Mouse (Mus musculus) lung, adult 2 months (tissue): Measurements from ENCODE around the gene Fxn. TPM values are rescaled to one million over a fixed set of nuclear protein-coding genes. Genes with fewer than 3 reads are reported as not detected.
A peak's percentile ranks its signal among the peaks of the same experiment; 100 is the strongest.

Experiments used
- DNase-seq: peaks from one replicate; pipeline ENCODE4 v3.0.0; 2022
- H3K4me1 ChIP-seq: fragments of 200-500 bp; 2 replicates; pipeline ENCODE4 v1.6.1; 2011; ENCODE audit warnings: low read length; ENCODE audit not compliant: control insufficient read depth, insufficient read depth
- H3K4me3 ChIP-seq: fragments of 200-500 bp; replicated peaks from 2 replicates; pipeline ENCODE3; 2011; ENCODE audit warnings: low read depth, mild to moderate bottlenecking, control low read depth, low read length; ENCODE audit errors: extremely low read depth
- CTCF ChIP-seq: fragments of 200-500 bp; IDR thresholded peaks from 2 replicates; pipeline ENCODE4 v1.5.1; 2011; ENCODE audit warnings: mild to moderate bottlenecking, low read length, control low read depth; ENCODE audit not compliant: insufficient read depth
- POLR2A ChIP-seq: fragments of 200-500 bp; IDR thresholded peaks from 2 replicates; pipeline ENCODE4 v1.6.1; 2011; ENCODE audit warnings: low read depth, mild to moderate bottlenecking, control low read depth, low read length, borderline replicate concordance; ENCODE audit errors: extremely low read depth
- WGBS: fragments of 180-500 bp; shearing (Covaris S2); methylation state at CpG from one replicate; pipeline ENCODE4 v1.1.7; 2018; 5-methylcytosine and 5-hydroxymethylcytosine counted together
- polyA plus RNA-seq: library from polyadenylated mRNA; depleted of rRNA; stranded (reverse); fragments of >200 nt; gene quantifications from 2 replicates; pipeline ENCODE4 v1.2.3, GENCODE M21; 2012

The Fxn gene
- polyA plus RNA-seq, 1 experiment, result 7.0 TPM

- Histone ChIP-seq H3K4me1 (0 out of 2 replicates have a peak, but pooled peaks cover 2% of the 10 kb centered on the region), H3K4me3 (peak overlapping the region; percentile 30)
- TF ChIP-seq POLR2A (no peak), CTCF (peak; percentile 95)
- DNase-seq, result peak; percentile 83
- WGBS, result 39% methylated on average over 16 of the region's 16 CpGs
Observed at GRCm38 (mm10) chr19:24271746-24272426, 8.5 kb downstream of the Fxn start.

GRCm38 (mm10) chr19:24271326-24271725 lies 9.1 kb downstream of the Fxn start:
- H3K4me3 ChIP-seq, result no peak overlapping the region
- WGBS, result 41% methylated on average over 7 of the region's 7 CpGs

DNA sequence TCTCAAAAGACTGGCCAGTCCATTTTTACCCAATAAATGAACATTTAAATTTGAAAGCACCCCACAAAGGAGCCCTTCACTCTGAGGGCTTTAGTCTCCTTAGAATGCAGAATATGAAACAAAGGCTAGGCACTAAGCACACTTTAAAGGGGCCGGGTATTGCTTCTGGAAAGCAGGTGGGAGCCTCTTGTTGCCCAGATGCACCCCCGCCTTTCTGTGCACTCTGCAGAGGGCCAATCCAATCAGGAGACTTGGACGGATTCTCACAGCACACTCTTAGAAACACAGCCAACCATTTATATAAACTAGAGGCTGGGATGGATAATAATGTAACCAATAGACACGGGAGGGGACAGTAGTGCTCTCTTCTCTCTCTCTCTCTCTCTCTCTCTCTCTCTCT lies 11.9 kb downstream of the Fxn start:
- TF ChIP-seq POLR2A (no peak), CTCF (no peak)
- H3K4me3 ChIP-seq, result no peak overlapping the region
- 65% methylated on average over 4 of the region's 4 CpGs for WGBS
- H3K4me1 ChIP-seq, result 0 out of 2 replicates have a peak, but pooled peaks cover 2% of the 10 kb centered on the region
- no peak for DNase-seq

More at GRCm38 (mm10) chr19:24271326-24271725, 9.1 kb downstream of the Fxn start:
- 0 out of 2 replicates have a peak, but pooled peaks cover 2% of the 10 kb centered on the region for H3K4me1 ChIP-seq
- TF ChIP-seq POLR2A (no peak), CTCF (no peak)
- peak; percentile 24 for DNase-seq

- 81% methylated on average over 7 of the region's 7 CpGs for WGBS
- no peak for DNase-seq
- TF ChIP-seq POLR2A (no peak), CTCF (no peak)
- H3K4me1 ChIP-seq, result no peaks in the 10 kb centered on the region
- no peak overlapping the region for H3K4me3 ChIP-seq
Observed at GRCm38 (mm10) chr19:24266046-24266830, 14.2 kb downstream of the Fxn start.

DNA sequence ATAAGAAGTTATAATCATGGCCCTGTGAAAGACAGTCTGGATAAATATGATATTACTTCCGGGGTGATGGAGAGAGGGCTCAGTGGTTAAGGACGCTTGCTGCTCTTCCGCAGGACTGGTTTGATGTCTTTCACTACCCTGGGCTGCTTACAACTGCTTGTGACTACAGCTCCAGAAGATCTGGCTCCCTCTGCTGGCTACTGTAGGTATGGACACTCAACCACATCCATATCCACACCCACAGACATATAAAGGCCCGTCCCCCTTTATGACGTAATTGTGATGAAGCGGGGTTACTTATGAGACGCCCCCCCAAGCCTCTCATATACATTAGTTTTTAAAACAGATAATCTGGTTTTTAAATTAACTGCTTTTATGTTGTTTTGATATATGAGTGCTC lies 15.4 kb downstream of the Fxn start:
- 22% methylated on average over 7 of the region's 7 CpGs for WGBS
- peak; percentile 71 for TF ChIP-seq CTCF
- TF ChIP-seq POLR2A, result no peak
- Histone ChIP-seq H3K4me3 (no peak overlapping the region), H3K4me1 (no peaks in the 10 kb centered on the region)
- DNase-seq, result peak; percentile 82

- no peak for DNase-seq
- 95% methylated on average over 14 of the region's 14 CpGs for WGBS
- H3K4me3 ChIP-seq, result no peak overlapping the region
- peaks cover 16% of the 10 kb centered on the region for H3K4me1 ChIP-seq
- TF ChIP-seq POLR2A (no peak), CTCF (no peak)
Observed at GRCm38 (mm10) chr19:24262736-24263135, 17.7 kb downstream of the Fxn start.

- no peak overlapping the region for H3K4me3 ChIP-seq
- H3K4me1 ChIP-seq, result peaks cover 16% of the 10 kb centered on the region
- peak; percentile 35 for DNase-seq
- 37% methylated on average over 12 of the region's 12 CpGs for WGBS
- TF ChIP-seq POLR2A (no peak), CTCF (no peak)
Observed at GRCm38 (mm10) chr19:24259390-24260351, 20.7 kb downstream of the Fxn start.

GRCm38 (mm10) chr19:24258368-24258767 lies 22.0 kb downstream of the Fxn start:
- Histone ChIP-seq H3K4me1 (peaks cover 18% of the 10 kb centered on the region), H3K4me3 (no peak overlapping the region)
- peak; percentile 25 for DNase-seq
- TF ChIP-seq CTCF, result no peak
- no peak for TF ChIP-seq POLR2A
- WGBS, result 17% methylated on average over 5 of the region's 5 CpGs

DNA sequence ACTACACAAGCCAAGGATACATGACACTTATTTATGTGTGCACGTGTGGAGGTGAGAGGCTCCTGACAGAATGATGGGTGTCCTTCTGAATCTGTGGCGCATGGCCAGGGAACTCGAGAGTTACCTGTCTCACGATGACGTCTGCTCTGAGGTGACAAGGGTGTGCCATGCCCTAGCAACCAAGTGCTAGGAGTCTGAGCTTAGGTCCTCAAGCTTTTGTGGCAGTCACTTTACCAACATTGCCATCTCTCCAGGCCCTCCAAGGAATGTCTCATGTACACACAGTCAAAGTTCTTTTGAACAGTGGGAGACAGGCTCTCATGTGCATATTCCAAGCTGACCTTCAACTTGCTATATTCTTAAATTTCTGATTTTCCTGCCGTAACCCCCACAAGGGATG lies 22.4 kb downstream of the Fxn start:
- WGBS, result 67% methylated on average over 6 of the region's 6 CpGs
- no peak for DNase-seq
- TF ChIP-seq CTCF (no peak), POLR2A (no peak)
- Histone ChIP-seq H3K4me3 (no peak overlapping the region), H3K4me1 (peaks cover 18% of the 10 kb centered on the region)
